8 mouse cellular contexts compared by ENCODE assay signal in the genomic region with DNA sequence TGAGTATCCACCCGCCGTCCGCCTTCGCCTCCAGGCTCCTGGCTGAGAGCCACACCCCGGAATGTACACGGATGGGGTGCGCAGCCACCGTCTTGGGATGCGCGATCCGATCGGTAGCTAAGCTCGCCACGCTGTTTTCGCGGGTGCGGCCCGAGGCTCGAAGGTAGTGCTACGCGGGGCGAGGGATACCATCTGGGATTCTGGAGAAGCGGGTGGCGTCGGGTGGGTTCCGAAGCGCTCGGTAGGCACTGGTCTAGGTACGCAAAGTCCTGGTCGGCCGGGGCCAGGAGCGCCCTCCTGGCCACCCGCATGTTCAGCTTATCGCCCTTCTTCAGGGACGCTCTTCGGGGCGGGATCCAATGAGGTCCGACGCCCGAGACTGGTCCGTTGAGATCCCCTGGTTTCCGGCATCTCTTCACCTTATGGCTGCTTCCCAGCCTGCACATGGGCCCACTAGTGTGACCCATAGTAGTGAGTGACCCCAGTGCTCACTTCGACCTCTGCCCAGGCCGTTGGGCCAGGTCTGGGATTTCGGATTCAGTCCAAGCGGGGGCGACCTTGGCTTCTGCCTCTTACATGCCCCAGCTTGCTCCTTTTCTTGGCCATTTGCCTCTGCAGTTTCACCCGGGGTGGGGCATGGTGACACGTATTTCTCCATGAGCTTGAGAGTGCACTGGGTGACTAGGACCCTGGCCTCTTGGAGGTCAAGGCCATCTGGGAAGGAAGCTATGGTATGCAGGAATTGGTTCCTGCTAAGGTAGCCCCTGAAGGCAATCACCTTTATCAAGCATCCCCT. TPM values are rescaled to one million over a fixed set of nuclear protein-coding genes. Genes with fewer than 3 reads are reported as not detected.
A peak's percentile ranks its signal among the peaks of the same experiment; 100 is the strongest.
DNase-seq lines count a peak whose midpoint lies in the region; ATAC-seq and TF ChIP-seq lines count a peak whose summit lies in the region.

No protein-coding gene starts in this region.

- H3K9me3 ChIP-seq in intestine, embryonic 15.5 days = no peaks in the 10 kb centered on the region
- no peaks in the 10 kb centered on the region for H3K9me3 ChIP-seq in liver, embryonic 15.5 days (replicated peaks)
- H3K9me3 ChIP-seq in neural tube, embryonic 13.5 days = no peaks in the 10 kb centered on the region

- H3K4me3 ChIP-seq in bone marrow, adult 2 months (replicated peaks; ENCODE audit: control insufficient read depth, low read depth, low read length) = peak overlapping the region; percentile 89
- H3K4me3 ChIP-seq in intestine, embryonic 15.5 days (replicated peaks) = peak overlapping the region; percentile 47
- peak overlapping the region; percentile 67 for H3K4me3 ChIP-seq in liver, embryonic 15.5 days (replicated peaks)
- H3K4me3 ChIP-seq in neural tube, embryonic 13.5 days = peak overlapping the region; percentile 69

- 0 out of 2 replicates have a peak, but pooled peaks have one; percentile 10 for TF ChIP-seq POLR2A in bone marrow, adult 2 months (IDR thresholded peaks at IDR 0.05; ENCODE audit: borderline replicate concordance, control insufficient read depth, low read depth, low read length)

- H3K27ac ChIP-seq in bone marrow, adult 2 months (ENCODE audit: control insufficient read depth, insufficient read depth, low read depth, low read length, poor library complexity) = peak overlapping the region; percentile 47
- peak overlapping the region; percentile 71 for H3K27ac ChIP-seq in intestine, embryonic 15.5 days
- peak overlapping the region; percentile 60 for H3K27ac ChIP-seq in liver, embryonic 15.5 days (replicated peaks)
- peak overlapping the region; percentile 87 for H3K27ac ChIP-seq in neural tube, embryonic 13.5 days (replicated peaks)

- H3K27me3 ChIP-seq in intestine, embryonic 15.5 days (replicated peaks) = peaks cover 16% of the 10 kb centered on the region; the same call in 1 of the 2 replicates
- peaks cover 64% of the 10 kb centered on the region for H3K27me3 ChIP-seq in liver, embryonic 15.5 days
- H3K27me3 ChIP-seq in neural tube, embryonic 13.5 days = no peaks in the 10 kb centered on the region

- no peak for TF ChIP-seq CTCF in bone marrow, adult 2 months (IDR thresholded peaks at IDR 0.05; ENCODE audit: control insufficient read depth, insufficient read depth, low read length)

- peaks cover 20% of the 10 kb centered on the region for H3K36me3 ChIP-seq in intestine, embryonic 15.5 days
- peaks cover 28% of the 10 kb centered on the region for H3K36me3 ChIP-seq in liver, embryonic 15.5 days (replicated peaks)
- peaks cover 55% of the 10 kb centered on the region for H3K36me3 ChIP-seq in neural tube, embryonic 13.5 days

- H3K4me1 ChIP-seq in bone marrow, adult 2 months (ENCODE audit: control insufficient read depth, insufficient read depth, low read length) = peaks cover 2% of the 10 kb centered on the region
- peaks cover 50% of the 10 kb centered on the region for H3K4me1 ChIP-seq in intestine, embryonic 15.5 days (replicated peaks)
- H3K4me1 ChIP-seq in liver, embryonic 15.5 days (replicated peaks) = peaks cover 55% of the 10 kb centered on the region
- H3K4me1 ChIP-seq in neural tube, embryonic 13.5 days (replicated peaks) = peaks cover 51% of the 10 kb centered on the region

- ATAC-seq in cerebellum, adult (ENCODE audit: insufficient number of reproducible peaks, low FRiP score, low TSS enrichment) = no peak
- no peak; the same call in 1 of the 2 replicates for ATAC-seq in intestine, embryonic 15.5 days
- ATAC-seq in liver, embryonic 15.5 days (ENCODE audit: insufficient read depth) = peak; percentile 71
- no peak; the same call in 1 of the 2 replicates for ATAC-seq in neural tube, embryonic 13.5 days (ENCODE audit: low read depth)

- H3K4me2 ChIP-seq in intestine, embryonic 15.5 days (replicated peaks) = peak overlapping the region; percentile 88
- peak overlapping the region; percentile 98 for H3K4me2 ChIP-seq in liver, embryonic 15.5 days
- H3K4me2 ChIP-seq in neural tube, embryonic 13.5 days = peak overlapping the region; percentile 88

- DNase-seq in cerebellum, postnatal 10 days = peak; percentile 50 to 55
- peak; percentile 98 for DNase-seq in heart, adult 11 months
- DNase-seq in layer of hippocampus, adult 9-11 months = no peak

- WGBS in bone marrow, adult 2 months = 4% methylated on average over 49 of the region's 49 CpGs
- WGBS in intestine, embryonic 15.5 days = 3% methylated on average over 49 of the region's 49 CpGs
- 1% methylated on average over 49 of the region's 49 CpGs for WGBS in liver, embryonic 15.5 days (ENCODE audit: insufficient replicate concordance)
- WGBS in neural tube, embryonic 13.5 days = 2% methylated on average over 47 of the region's 49 CpGs

- H3K9ac ChIP-seq in intestine, embryonic 15.5 days = peak overlapping the region; percentile 35
- H3K9ac ChIP-seq in liver, embryonic 15.5 days = peak overlapping the region; percentile 55
- peak overlapping the region; percentile 79 for H3K9ac ChIP-seq in neural tube, embryonic 13.5 days

RNA-seq across cellular contexts. Expression of a gene that starts 0.8 kb away (rescaled TPM):
- polyA plus RNA-seq in bone marrow, adult 2 months (2011; ENCODE audit: insufficient read depth, insufficient read length, low replicate concordance, missing spikeins) = 23.6 and 24.6 TPM in 2 replicates
- 122 and 130 TPM in 2 replicates for polyA plus RNA-seq in intestine, embryonic 15.5 days (2015; fragmentation: Nextera tagmentation; extraction: Ambion mirVana)
- 45.1 and 51.5 TPM in 2 replicates for polyA plus RNA-seq in liver, embryonic 15.5 days (2015; fragmentation: Nextera tagmentation; extraction: Ambion mirVana)
- polyA plus RNA-seq in neural tube, embryonic 13.5 days (2015; fragmentation: Nextera tagmentation; extraction: Ambion mirVana) = 301 and 350 TPM in 2 replicates

RNA-seq across cellular contexts. Expression of a gene that starts 5.3 kb away (rescaled TPM):
- 166 and 201 TPM in 2 replicates for polyA plus RNA-seq in bone marrow, adult 2 months (2011; ENCODE audit: insufficient read depth, insufficient read length, low replicate concordance, missing spikeins)
- 426 and 430 TPM in 2 replicates for polyA plus RNA-seq in intestine, embryonic 15.5 days (2015; fragmentation: Nextera tagmentation; extraction: Ambion mirVana)
- polyA plus RNA-seq in liver, embryonic 15.5 days (2015; fragmentation: Nextera tagmentation; extraction: Ambion mirVana) = 89.4 and 102 TPM in 2 replicates
- 66.3 and 74.9 TPM in 2 replicates for polyA plus RNA-seq in neural tube, embryonic 13.5 days (2015; fragmentation: Nextera tagmentation; extraction: Ambion mirVana)

RNA-seq across cellular contexts. Expression of a gene that starts 15.4 kb away (rescaled TPM):
- 7.0 and 16.0 TPM in 2 replicates for polyA plus RNA-seq in bone marrow, adult 2 months (2011; ENCODE audit: insufficient read depth, insufficient read length, low replicate concordance, missing spikeins)
- 25.3 and 25.5 TPM in 2 replicates for polyA plus RNA-seq in intestine, embryonic 15.5 days (2015; fragmentation: Nextera tagmentation; extraction: Ambion mirVana)
- polyA plus RNA-seq in liver, embryonic 15.5 days (2015; fragmentation: Nextera tagmentation; extraction: Ambion mirVana) = 11.3 and 11.5 TPM in 2 replicates
- 17.1 and 18.7 TPM in 2 replicates for polyA plus RNA-seq in neural tube, embryonic 13.5 days (2015; fragmentation: Nextera tagmentation; extraction: Ambion mirVana)

RNA-seq across cellular contexts. Expression of a gene that starts 42.7 kb away (rescaled TPM):
- 17.9 and 20.9 TPM in 2 replicates for polyA plus RNA-seq in bone marrow, adult 2 months (2011; ENCODE audit: insufficient read depth, insufficient read length, low replicate concordance, missing spikeins)
- polyA plus RNA-seq in intestine, embryonic 15.5 days (2015; fragmentation: Nextera tagmentation; extraction: Ambion mirVana) = 11.3 and 11.5 TPM in 2 replicates
- 3.8 and 4.4 TPM in 2 replicates for polyA plus RNA-seq in liver, embryonic 15.5 days (2015; fragmentation: Nextera tagmentation; extraction: Ambion mirVana)
- 14.8 and 15.1 TPM in 2 replicates for polyA plus RNA-seq in neural tube, embryonic 13.5 days (2015; fragmentation: Nextera tagmentation; extraction: Ambion mirVana)

RNA-seq across cellular contexts. Expression of a gene that starts 44.9 kb away (rescaled TPM):
- polyA plus RNA-seq in bone marrow, adult 2 months (2011; ENCODE audit: insufficient read depth, insufficient read length, low replicate concordance, missing spikeins) = not detected in 2 replicates
- 6.7 and 7.5 TPM in 2 replicates for polyA plus RNA-seq in intestine, embryonic 15.5 days (2015; fragmentation: Nextera tagmentation; extraction: Ambion mirVana)
- polyA plus RNA-seq in liver, embryonic 15.5 days (2015; fragmentation: Nextera tagmentation; extraction: Ambion mirVana) = 0.33 and 0.54 TPM in 2 replicates
- polyA plus RNA-seq in neural tube, embryonic 13.5 days (2015; fragmentation: Nextera tagmentation; extraction: Ambion mirVana) = 33.5 and 33.9 TPM in 2 replicates
